Mouse (Mus musculus) heart, embryonic 10.5 days (tissue): ENCODE measurements at regions not wholly inside any gene's neighbourhood (a gene's known extent, or its start where the extent isn't known, plus 50 kb on each side); places are given as distances from the start of the nearest gene placed in this dataset.

Experiments
- DNase-seq: peaks from one replicate; pipeline ENCODE4 v3.0.0-alpha.2; 2017; ENCODE audit warnings: low spot score
- H3K27ac ChIP-seq: fragments of 300-500 bp; sonication (generic); 2 replicates; pipeline ENCODE4 v1.5.1; 2016; ENCODE audit warnings: mild to moderate bottlenecking
- H3K27me3 ChIP-seq: fragments of 300-500 bp; sonication (generic); 2 replicates; pipeline ENCODE4 v1.6.1; 2016; ENCODE audit warnings: mild to moderate bottlenecking; ENCODE audit not compliant: poor library complexity, insufficient read depth, severe bottlenecking
- H3K36me3 ChIP-seq: fragments of 300-500 bp; sonication (generic); 2 replicates; pipeline ENCODE4 v1.6.1; 2016; ENCODE audit warnings: mild to moderate bottlenecking, moderate library complexity
- H3K4me1 ChIP-seq: fragments of 300-500 bp; sonication (generic); 2 replicates; pipeline ENCODE4 v1.6.1; 2016; ENCODE audit warnings: mild to moderate bottlenecking
- H3K4me3 ChIP-seq: fragments of 300-500 bp; sonication (generic); 2 replicates; pipeline ENCODE4 v1.5.1; 2016; ENCODE audit warnings: mild to moderate bottlenecking, moderate library complexity
- H3K9me3 ChIP-seq: fragments of 300-500 bp; sonication (generic); 2 replicates; pipeline ENCODE4 v1.6.1; 2016; ENCODE audit warnings: mild to moderate bottlenecking, moderate library complexity
- WGBS: fragments of 180-500 bp; shearing (Covaris S2); methylation state at CpG from one replicate; pipeline ENCODE4 v1.1.7; 2016; 5-methylcytosine and 5-hydroxymethylcytosine counted together

GRCm38 (mm10) chr12:118566681-118567080 is 265.4 kb upstream of the Sp4 start:
- Histone ChIP-seq H3K27me3 (no peaks in the 10 kb centered on the region), H3K27ac (no peak overlapping the region), H3K4me1 (no peaks in the 10 kb centered on the region), H3K4me3 (no peak overlapping the region), H3K9me3 (no peaks in the 10 kb centered on the region), H3K36me3 (no peaks in the 10 kb centered on the region)
- no peak for DNase-seq

DNA sequence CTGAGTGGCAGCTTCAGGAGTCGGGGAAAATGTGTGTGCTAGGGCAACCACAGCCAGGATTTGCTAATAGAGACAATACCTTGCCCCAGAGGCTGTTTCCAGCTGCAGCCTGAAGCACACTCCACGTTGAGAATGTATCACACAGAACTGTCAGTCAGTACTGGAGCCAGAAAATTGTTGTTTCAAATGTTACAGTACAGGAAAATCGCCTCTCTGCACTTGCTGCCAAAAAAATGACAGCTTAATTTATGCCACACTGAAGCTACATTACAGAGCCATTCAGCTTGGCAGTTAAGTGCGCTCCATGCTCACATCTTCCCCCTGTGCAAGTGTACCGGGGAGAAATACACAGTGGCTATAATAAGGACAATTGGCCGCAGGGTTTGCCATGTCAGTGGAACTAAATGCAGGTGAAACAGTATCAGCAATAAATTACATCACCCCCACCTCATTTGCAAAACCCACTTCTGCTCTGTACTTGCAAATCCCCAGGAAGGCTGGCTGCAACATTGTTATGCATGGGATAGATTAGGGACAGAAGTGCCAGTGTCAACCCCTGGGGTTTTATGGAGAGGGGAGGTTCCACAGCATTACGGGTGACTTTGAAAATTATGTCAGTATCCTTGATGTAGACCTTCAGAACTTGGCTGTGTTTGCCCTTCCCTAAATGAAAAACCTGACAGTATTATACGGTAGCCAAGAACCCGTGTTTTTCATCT is 263.3 kb upstream of the Sp4 start:
- no peak overlapping the region for H3K27ac ChIP-seq
- H3K4me3 ChIP-seq: no peak overlapping the region
- H3K4me1 ChIP-seq: no peaks in the 10 kb centered on the region
- no peaks in the 10 kb centered on the region for H3K36me3 ChIP-seq
- no peaks in the 10 kb centered on the region for H3K27me3 ChIP-seq
- WGBS: 41% methylated on average over 9 of the region's 9 CpGs
- no peak for DNase-seq
- no peaks in the 10 kb centered on the region for H3K9me3 ChIP-seq

- H3K27me3 ChIP-seq: no peaks in the 10 kb centered on the region
- H3K9me3 ChIP-seq: no peaks in the 10 kb centered on the region
- H3K36me3 ChIP-seq: no peaks in the 10 kb centered on the region
- DNase-seq: no peak
- WGBS: 57% methylated on average over 2 of the region's 2 CpGs
- H3K4me1 ChIP-seq: no peaks in the 10 kb centered on the region
- no peak overlapping the region for H3K4me3 ChIP-seq
- no peak overlapping the region for H3K27ac ChIP-seq
These were observed 261.0 kb upstream of the Sp4 start for GRCm38 (mm10) chr12:118562226-118562625.

DNA sequence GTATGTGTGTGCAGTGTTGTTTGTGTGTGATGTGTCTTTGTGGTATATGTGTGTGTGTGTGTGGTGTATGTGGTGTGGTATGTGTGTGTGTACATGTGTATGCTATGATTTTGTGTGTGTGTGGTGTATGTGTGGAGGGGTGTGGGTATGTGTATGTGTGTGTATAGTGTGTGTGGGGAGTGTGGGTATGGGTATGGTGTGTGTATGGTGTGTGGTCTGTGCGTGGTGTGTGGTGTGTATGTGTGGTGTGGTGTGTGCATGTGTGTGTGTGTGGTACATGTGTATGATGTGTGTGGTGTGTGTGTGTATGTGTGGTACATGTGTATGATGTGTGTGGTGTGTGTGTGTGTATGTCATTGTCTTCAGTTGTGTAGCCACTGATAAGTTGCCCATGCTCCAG is 247.8 kb upstream of the Sp4 start:
- Histone ChIP-seq H3K9me3 (no peaks in the 10 kb centered on the region), H3K4me1 (no peaks in the 10 kb centered on the region), H3K4me3 (no peak overlapping the region), H3K27ac (no peak overlapping the region), H3K36me3 (no peaks in the 10 kb centered on the region), H3K27me3 (no peaks in the 10 kb centered on the region)
- WGBS: 89% methylated on average over 1 of the region's 1 CpGs
- no peak for DNase-seq

GRCm38 (mm10) chr12:118540336-118540735 is 239.1 kb upstream of the Sp4 start:
- 29% methylated on average over 6 of the region's 6 CpGs for WGBS
- Histone ChIP-seq H3K27me3 (no peaks in the 10 kb centered on the region), H3K36me3 (no peaks in the 10 kb centered on the region), H3K4me3 (no peak overlapping the region), H3K27ac (no peak overlapping the region), H3K9me3 (no peaks in the 10 kb centered on the region), H3K4me1 (no peaks in the 10 kb centered on the region)
- no peak for DNase-seq

- peaks cover 69% of the 10 kb centered on the region for H3K27me3 ChIP-seq
These were observed 229.3 kb upstream of the Sp4 start for GRCm38 (mm10) chr12:118530514-118530913.

DNA sequence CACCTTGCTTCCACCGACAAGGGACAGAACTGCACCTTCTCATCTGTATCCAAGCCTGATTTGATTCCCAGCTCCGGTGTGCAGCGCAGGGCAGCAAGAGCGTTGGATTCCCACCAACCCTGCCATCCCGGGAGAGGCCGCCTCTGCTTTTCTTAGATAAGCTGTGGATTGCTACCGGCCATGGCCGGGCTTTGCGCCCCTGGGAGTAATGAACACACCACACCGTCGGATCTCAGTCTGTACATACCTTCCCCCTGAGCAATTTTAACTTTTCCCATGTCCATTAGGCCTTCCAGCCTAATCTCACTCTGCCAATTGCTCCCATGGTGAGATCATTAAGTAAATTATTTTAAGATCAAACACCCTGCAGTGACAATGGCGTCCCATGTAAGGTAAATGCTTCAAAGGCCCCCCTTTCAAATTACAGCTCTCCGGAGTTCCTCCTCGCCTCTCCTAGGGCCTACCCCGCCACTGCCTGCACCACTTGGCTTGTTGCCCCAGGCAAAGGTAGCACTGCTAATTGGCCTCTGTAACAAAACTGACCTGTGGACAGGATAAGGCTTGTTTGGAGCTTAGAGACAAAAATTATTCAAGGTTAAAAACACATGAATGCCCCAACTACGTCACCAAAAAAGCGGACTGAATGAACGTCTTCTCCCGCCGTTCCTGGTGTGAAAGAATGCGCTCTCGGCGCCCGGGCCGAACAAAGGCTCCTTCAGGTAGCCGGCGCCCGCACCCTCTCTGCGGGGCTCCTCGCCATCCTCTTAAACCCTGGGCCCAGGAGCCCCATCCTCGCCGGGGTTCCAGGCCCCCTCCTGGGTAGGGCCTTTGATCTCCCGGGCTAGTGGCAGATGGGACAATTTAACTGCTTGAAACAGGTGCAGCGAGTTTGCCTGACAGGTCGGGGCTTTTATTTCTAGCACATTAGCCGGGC is 228.5 kb upstream of the Sp4 start:
- Histone ChIP-seq H3K27me3 (peaks cover 67% of the 10 kb centered on the region), H3K4me1 (peaks cover 12% of the 10 kb centered on the region), H3K4me3 (peak overlapping the region; percentile 52), H3K27ac (no peak overlapping the region), H3K36me3 (no peaks in the 10 kb centered on the region), H3K9me3 (no peaks in the 10 kb centered on the region)
- no peak for DNase-seq
- under 1% methylated on average over 36 of the region's 36 CpGs for WGBS

More at GRCm38 (mm10) chr12:118530514-118530913, 229.3 kb upstream of the Sp4 start:
- H3K27ac ChIP-seq: no peak overlapping the region
- H3K4me1 ChIP-seq: peaks cover 12% of the 10 kb centered on the region
- H3K9me3 ChIP-seq: no peaks in the 10 kb centered on the region
- no peaks in the 10 kb centered on the region for H3K36me3 ChIP-seq
- peak overlapping the region; percentile 52 for H3K4me3 ChIP-seq
- WGBS: 2% methylated on average over 10 of the region's 10 CpGs
- DNase-seq: no peak

DNA sequence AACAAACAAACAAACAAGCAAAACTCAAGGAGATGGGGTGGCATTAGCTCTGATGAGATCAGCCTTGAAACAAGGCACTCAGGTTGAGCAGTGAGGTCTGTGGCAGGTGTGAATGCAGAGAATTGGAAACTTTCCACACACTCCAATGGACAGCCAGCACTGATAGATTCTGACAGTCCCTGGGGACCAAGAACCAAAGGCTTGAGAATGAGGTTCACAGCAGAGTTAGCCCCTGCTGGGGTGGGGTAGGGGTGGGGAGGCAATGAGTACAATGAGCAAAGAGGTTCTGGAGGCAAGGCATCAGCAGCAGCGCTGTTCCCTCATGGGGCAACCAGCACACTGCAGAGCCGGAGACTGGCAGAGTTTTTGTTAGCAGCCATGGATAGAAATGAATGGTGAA is 220.5 kb upstream of the Sp4 start:
- no peak overlapping the region for H3K4me3 ChIP-seq
- no peaks in the 10 kb centered on the region for H3K9me3 ChIP-seq
- H3K27ac ChIP-seq: no peak overlapping the region
- H3K36me3 ChIP-seq: no peaks in the 10 kb centered on the region
- no peaks in the 10 kb centered on the region for H3K4me1 ChIP-seq
- no peak for DNase-seq
- peaks cover 14% of the 10 kb centered on the region for H3K27me3 ChIP-seq
- 69% methylated on average over 2 of the region's 2 CpGs for WGBS

DNA sequence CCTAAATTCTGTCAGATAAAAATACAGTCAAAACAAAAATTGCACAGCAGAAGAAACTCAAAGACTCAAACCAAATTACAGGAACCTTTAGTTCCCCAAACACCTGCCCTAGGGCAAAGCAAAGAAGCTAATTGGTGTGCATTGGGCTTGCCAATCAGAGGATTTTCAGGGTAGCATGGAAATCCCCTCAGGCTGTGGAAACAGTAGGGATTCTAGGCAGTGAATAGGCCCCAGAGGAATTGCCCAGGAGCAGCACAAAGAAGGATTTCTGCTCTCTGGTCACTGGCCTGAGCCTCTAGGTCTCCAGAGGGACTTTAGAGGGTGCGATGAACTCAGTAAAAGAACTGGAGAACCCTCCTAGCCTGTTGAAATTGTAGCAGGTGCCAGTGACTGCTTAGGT is 220.1 kb upstream of the Sp4 start:
- H3K4me3 ChIP-seq: no peak overlapping the region

DNA sequence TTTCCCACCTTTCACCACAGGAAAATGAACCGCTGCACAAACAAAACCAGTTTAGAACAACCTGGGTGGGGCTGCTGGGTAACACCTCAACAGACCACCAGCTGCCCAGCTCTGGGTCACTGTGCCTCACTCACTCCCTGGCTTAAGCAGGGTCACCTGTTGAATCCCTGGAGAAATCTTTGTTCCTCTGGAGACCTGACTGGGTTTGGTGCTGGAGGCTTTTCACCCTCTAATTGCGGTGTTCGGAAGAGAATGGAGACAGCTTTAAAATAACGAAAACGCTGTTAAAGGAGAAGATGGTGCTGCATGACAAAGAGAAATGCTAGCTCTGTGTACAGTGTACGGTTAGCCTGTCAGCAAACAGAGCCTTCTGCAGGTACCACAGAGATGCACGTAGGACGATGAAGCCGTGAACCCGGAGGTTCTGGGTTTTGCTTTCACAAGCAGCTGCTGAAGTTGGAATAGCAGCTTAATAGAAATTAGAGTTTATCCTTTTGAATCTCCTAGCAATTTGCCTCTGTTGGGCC is 218.6 kb upstream of the Sp4 start:
- no peaks in the 10 kb centered on the region for H3K36me3 ChIP-seq
- WGBS: 37% methylated on average over 10 of the region's 10 CpGs
- no peak overlapping the region for H3K27ac ChIP-seq
- H3K4me3 ChIP-seq: no peak overlapping the region
- peaks cover 6% of the 10 kb centered on the region for H3K27me3 ChIP-seq
- H3K4me1 ChIP-seq: no peaks in the 10 kb centered on the region
- DNase-seq: no peak
- H3K9me3 ChIP-seq: no peaks in the 10 kb centered on the region

More for the DNA sequence above, 220.1 kb upstream of the Sp4 start:
- no peaks in the 10 kb centered on the region for H3K36me3 ChIP-seq
- no peaks in the 10 kb centered on the region for H3K4me1 ChIP-seq
- 76% methylated on average over 1 of the region's 1 CpGs for WGBS
- no peaks in the 10 kb centered on the region for H3K9me3 ChIP-seq
- no peak for DNase-seq
- peaks cover 10% of the 10 kb centered on the region for H3K27me3 ChIP-seq
- H3K27ac ChIP-seq: no peak overlapping the region

- no peak overlapping the region for H3K27ac ChIP-seq
- 80% methylated on average over 4 of the region's 4 CpGs for WGBS
These were observed 209.7 kb upstream of the Sp4 start for GRCm38 (mm10) chr12:118510989-118511388.

GRCm38 (mm10) chr12:118508972-118509917 is 208.0 kb upstream of the Sp4 start:
- peaks cover 17% of the 10 kb centered on the region; the same call in 1 of the 2 replicates for H3K27me3 ChIP-seq
- no peaks in the 10 kb centered on the region for H3K9me3 ChIP-seq
- DNase-seq: no peak
- H3K4me3 ChIP-seq: no peak overlapping the region
- no peak overlapping the region for H3K27ac ChIP-seq
- 81% methylated on average over 8 of the region's 8 CpGs for WGBS
- H3K36me3 ChIP-seq: no peaks in the 10 kb centered on the region
- H3K4me1 ChIP-seq: no peaks in the 10 kb centered on the region; the same call in 1 of the 2 replicates

More at GRCm38 (mm10) chr12:118510989-118511388, 209.7 kb upstream of the Sp4 start:
- Histone ChIP-seq H3K9me3 (no peaks in the 10 kb centered on the region), H3K4me3 (no peak overlapping the region), H3K36me3 (no peaks in the 10 kb centered on the region), H3K4me1 (no peaks in the 10 kb centered on the region; the same call in 1 of the 2 replicates), H3K27me3 (peaks cover 17% of the 10 kb centered on the region; the same call in 1 of the 2 replicates)
- no peak for DNase-seq
